Mouse (Mus musculus) large intestine, adult 2 months (tissue): ENCODE measurements around the gene Actg2. TPM values are rescaled to one million over a fixed set of nuclear protein-coding genes. Genes with fewer than 3 reads are reported as not detected.
A peak's percentile ranks its signal among the peaks of the same experiment; 100 is the strongest.
"Not testable (repeated sequence)": the region's sequence is repeated elsewhere in the genome, so short reads cannot be mapped to it uniquely, and the experiment has no call there.

Experiments
- DNase-seq: peaks from one replicate; pipeline ENCODE4 v3.0.0-alpha.2; 2012; ENCODE audit warnings: low read depth, low spot score
- WGBS: fragments of 180-500 bp; shearing (Covaris S2); methylation state at CpG from one replicate; pipeline ENCODE4 v1.1.7; 2018; 5-methylcytosine and 5-hydroxymethylcytosine counted together
- polyA plus RNA-seq: library from polyadenylated mRNA; depleted of rRNA; stranded (reverse); fragments of >200 nt; gene quantifications from 2 replicates; pipeline ENCODE4 v1.2.3, GENCODE M21; 2012; rRNA removed

The Actg2 gene
- 1,466 and 1,484 TPM in 2 replicates for polyA plus RNA-seq

GRCm38 (mm10) chr6:83536028-83536794, at the start of gene Actg2:
Gene Actg2 (minus strand): TSS chr6:83536265.
- 55% methylated on average over 12 of the region's 12 CpGs for WGBS
- no peak for DNase-seq

GRCm38 (mm10) chr6:83585328-83585727, 49.3 kb upstream of the Actg2 start:
- DNase-seq: not testable (repeated sequence)
- WGBS: 85% methylated on average over 9 of the region's 9 CpGs

DNA sequence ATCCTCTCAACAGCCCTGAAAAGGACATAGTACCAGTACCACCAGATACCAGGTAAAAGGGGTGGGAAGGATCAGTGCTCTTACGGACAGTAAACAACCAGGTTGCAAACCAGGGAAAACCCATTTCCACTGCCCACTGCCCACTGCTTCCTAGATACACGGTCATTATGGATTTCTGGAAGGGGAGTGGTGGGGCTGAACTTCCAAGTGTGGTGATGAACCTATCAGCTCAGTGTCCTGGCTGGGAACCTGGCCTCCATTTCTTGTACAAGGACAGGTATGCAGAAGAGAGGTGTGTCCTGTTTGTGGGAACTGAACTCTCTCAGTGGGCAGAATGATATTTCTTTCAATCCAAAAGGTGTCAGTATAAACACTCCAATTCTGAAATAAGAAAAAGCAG, 47.5 kb upstream of the Actg2 start:
- DNase-seq: no peak
- 65% methylated on average over 2 of the region's 2 CpGs for WGBS

DNA sequence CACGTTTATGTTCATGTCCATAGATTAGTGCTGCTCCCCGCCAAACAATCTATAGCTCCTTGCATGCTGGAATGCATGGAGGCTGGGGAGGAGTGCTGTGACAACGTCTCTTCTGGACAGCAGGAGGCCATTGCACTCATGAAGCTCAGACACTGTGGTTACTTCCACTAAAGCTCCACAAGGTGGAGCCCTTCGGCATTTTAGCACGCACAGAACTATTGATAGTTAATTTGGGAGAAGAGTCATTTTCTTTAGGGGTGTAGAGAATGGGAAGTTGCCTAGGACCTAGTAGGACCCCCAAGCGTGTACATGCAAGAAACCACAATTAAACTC, 46.8 kb upstream of the Actg2 start:
- no peak for DNase-seq

GRCm38 (mm10) chr6:83582135-83582937, 46.3 kb upstream of the Actg2 start:
- DNase-seq: no peak

More for the DNA sequence above, 46.8 kb upstream of the Actg2 start:
- WGBS: 1% methylated on average over 6 of the region's 6 CpGs

DNA sequence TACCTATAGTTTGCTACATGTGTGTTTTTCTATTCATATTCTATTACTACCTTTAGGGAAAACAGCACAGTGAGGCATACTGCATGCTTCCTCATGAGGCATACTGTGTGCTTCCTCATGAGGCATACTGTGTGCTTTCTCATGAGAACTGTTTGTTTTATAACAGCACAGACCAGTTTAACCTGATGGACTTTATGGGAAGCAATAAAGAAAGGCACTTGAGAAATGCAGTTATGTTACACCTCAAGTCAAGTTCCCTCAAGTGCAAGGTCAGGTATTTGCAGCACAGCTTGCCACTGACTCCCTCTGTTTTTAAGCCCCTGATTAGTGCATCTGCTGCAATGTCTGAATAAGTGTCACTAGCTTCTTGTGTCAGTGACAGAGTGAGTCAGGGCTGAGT, 41.5 kb upstream of the Actg2 start:
- DNase-seq: peak; percentile 32

More at GRCm38 (mm10) chr6:83582135-83582937, 46.3 kb upstream of the Actg2 start:
- 69% methylated on average over 20 of the region's 20 CpGs for WGBS

DNA sequence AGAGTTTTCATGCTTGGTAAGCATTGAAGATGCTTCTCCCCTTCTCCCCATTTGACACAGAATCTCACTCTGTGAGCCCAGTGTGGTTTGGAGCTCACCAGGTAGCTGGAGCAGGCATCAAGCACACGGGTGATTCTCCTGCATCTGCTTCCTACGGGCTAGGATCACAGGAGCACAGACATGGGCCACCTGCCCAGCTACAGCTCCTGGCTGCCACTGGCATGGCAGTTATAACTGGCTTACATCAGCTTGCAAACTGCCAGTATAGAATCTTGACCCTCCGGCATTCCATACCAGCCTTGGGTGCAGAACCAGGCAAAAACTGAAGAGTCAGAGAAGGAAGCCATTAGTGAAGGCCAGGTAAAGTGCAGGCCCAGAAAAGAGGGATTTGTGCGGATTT, 39.5 kb upstream of the Actg2 start:
- WGBS: 75% methylated on average over 4 of the region's 4 CpGs

GRCm38 (mm10) chr6:83572671-83573070, 36.6 kb upstream of the Actg2 start, which contains the start of gene Stambp:
Gene Stambp (minus strand): TSS chr6:83572729.
- 0% methylated on average over 11 of the region's 11 CpGs for WGBS
- no peak for DNase-seq

More for the DNA sequence above, 39.5 kb upstream of the Actg2 start:
- DNase-seq: no peak

DNA sequence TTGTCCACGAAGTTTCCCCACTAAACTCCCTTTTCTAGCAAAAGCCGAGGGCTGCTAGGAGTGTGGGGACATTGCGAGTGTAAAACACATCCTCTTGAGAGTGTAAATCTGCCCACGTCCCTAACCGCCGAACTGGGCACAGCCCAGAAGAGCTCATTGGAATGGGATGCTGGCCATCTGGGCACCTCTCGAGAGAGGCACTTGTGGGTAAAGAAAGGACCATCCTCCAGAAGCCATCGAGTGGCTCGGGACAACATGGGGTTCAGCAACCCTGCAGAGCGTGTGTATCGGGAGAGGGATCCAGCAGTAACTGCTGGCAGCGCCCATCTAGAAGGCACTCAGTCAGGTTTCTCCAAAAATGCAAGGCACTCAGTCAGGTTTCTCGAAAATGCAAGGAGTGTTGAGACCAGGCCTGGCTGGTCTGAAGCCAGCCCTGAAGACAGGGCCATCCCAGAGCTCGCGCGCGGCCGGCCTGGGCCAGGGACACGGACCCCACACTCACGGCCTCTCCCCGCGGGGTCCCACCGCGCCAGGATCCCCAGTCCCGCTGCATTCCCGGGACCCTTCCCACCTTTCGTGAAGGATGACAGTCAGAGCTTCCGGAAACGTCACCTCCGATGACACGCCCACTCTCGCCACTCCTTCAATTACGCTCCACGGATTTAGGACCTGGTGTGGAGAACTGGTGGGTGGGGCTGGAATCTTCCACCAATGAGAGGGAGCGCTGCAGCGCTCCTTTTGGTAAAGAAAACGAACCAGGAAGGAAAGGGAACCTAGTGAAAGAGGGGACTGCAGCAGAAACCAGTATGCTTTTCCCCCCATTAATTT, 36.0 kb upstream of the Actg2 start:
- WGBS: 3% methylated on average over 37 of the region's 37 CpGs
- peak; percentile 89 for DNase-seq

GRCm38 (mm10) chr6:83568901-83569862, 33.1 kb upstream of the Actg2 start:
- no peak for DNase-seq
- WGBS: 65% methylated on average over 20 of the region's 20 CpGs

GRCm38 (mm10) chr6:83555972-83556371, 19.9 kb upstream of the Actg2 start:
- WGBS: 79% methylated on average over 6 of the region's 6 CpGs
- no peak for DNase-seq

- 73% methylated on average over 5 of the region's 5 CpGs for WGBS
- DNase-seq: no peak
Measured at GRCm38 (mm10) chr6:83548346-83548745, 12.3 kb upstream of the Actg2 start.

DNA sequence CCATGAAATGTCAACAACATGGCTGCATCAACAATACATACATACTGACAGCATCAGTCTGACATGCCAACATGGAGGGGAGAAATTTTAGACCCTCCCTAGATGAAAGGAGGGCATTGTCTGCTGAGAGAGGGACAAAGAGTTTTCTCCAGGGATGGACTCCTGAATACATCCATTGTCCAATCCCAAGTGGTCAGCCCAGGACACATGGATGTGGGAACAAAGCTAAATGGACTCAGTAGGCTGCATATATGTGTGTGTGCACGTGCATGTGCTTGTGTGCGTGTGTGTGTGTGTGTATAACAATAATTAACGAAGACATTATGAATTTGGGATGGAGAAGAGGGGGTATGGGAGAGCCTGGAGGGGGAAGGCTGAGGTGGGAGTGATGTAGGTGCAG, 9.7 kb upstream of the Actg2 start:
- DNase-seq: no peak
- WGBS: 90% methylated on average over 3 of the region's 3 CpGs

- DNase-seq: no peak
- 67% methylated on average over 11 of the region's 11 CpGs for WGBS
Measured at GRCm38 (mm10) chr6:83541756-83542456, 5.8 kb upstream of the Actg2 start.

DNA sequence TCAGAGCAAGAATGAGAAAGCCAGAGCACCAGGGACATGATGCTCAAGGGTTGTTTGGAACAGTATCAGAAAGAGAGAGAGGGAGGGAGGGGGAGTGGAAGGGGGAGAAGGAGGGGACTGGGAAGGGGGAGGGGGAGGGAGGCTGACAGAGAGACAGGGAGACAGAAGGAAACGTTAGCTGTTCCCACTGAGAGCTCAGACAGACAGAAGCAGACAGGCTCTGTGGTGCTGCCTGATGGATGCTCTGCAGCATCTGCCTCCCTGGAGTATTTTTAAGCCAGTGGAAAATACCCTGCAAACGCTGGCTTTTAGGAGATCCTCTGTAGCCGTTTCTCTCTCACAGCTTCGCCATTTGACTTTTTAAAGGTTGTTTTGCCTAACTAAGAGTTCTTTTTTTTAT, 4.0 kb upstream of the Actg2 start:
- no peak for DNase-seq
- WGBS: 47% methylated on average over 4 of the region's 4 CpGs

DNA sequence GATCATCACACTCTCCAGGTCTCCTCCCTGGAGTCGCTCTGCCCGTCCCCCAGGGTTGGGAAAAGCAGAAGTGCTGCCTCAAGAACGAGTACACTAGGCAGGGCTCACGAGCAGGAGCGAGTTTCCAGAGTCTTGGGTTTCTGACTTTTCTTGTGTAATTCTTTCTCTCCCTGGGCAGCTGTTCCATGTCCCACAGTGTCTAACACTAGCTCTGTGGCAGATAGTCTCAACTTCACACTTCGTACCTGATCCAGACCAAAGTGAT, 662 bp upstream of the Actg2 start:
- DNase-seq: no peak
- 59% methylated on average over 6 of the region's 6 CpGs for WGBS

DNA sequence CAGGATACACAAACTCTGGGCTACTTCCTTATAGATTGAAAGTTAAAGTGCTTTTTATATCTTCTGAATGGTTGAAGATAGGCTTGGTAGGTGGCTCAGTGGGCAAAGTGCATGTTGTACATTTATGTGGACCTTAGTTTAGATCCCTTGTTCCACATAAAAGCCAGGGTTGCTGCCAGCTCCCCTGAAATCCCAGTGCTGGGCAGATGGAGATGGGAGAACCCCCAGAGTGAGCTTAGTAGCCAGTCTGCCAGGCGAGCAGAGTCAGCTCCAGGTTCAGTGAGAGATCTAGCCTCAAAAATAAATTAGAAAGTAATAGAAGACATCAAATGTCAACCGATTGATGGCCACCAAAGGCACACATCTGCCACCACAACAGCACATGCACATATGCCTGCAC, 3.5 kb downstream of the Actg2 start:
- 66% methylated on average over 2 of the region's 2 CpGs for WGBS
- no peak for DNase-seq

DNA sequence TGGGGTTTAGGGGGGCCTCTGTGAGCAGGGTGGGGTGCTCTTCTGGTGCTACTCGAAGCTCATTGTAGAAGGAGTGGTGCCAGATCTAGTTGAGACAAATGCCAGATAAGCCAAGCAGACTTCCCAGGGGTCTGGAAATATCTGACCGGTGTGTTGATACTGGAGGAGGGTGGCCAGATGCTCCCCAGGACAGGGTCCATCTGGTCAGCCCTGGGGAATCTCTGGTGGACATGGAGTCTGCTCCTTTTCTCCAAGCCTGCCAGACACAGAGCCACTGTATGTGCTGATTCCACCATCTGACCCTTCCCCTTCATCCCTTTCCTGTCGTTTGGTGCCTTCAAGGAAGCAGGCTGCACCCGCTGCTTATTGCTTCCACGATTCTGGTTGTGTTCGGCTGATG, 12.9 kb downstream of the Actg2 start:
- no peak for DNase-seq
- 26% methylated on average over 6 of the region's 6 CpGs for WGBS

GRCm38 (mm10) chr6:83521784-83522183, 14.3 kb downstream of the Actg2 start:
- DNase-seq: no peak
- WGBS: 23% methylated on average over 6 of the region's 6 CpGs
